Mouse (Mus musculus): ENCODE measurements at regions not wholly inside any gene's neighbourhood (a gene's known extent, or its start where the extent isn't known, plus 50 kb on each side); places are given as distances from the start of the nearest gene placed in this dataset.

DNA sequence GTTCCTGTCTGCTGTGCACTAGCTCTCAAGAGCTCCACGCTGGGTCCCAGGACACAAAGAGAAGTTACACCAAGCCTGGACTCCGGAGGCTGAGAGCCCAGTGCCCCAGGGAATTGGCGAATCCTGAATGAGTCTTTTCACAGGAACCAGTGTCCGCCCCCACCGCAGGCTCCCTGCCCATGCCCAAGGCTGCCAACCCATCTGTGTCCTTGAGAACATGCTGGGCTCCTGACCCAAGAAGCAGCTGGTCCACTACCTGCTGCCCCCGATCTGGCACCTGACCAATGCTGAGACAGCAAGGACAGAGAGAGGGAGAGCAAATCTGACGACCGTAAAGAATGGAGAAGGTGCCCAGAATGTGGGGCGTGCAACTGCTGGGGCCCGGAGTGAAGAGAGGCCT, 85.2 kb upstream of the Cplx2 start:
- no peak for DNase-seq (ENCODE audit: low read depth, low spot score)

DNA sequence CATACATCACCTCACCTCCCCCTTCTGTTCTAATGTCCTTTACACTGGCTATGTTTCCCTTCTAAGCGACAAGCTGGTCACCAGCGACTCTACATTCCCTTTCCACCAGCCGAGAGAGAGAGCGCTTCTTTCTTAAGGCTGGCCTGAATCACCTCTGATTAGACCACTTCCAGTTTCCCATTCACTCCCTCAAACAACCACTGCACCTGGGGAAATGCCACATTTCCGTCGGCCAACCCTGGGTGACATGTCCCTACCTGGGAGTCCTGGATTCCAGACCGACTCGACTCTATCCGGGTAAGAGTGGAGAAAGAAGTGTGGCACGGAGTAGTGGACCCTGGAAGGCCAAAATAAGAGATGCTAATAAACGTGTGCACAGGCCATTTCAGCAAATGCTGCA, 84.5 kb upstream of the Cplx2 start:
- DNase-seq (ENCODE audit: low read depth, low spot score) = no peak

DNA sequence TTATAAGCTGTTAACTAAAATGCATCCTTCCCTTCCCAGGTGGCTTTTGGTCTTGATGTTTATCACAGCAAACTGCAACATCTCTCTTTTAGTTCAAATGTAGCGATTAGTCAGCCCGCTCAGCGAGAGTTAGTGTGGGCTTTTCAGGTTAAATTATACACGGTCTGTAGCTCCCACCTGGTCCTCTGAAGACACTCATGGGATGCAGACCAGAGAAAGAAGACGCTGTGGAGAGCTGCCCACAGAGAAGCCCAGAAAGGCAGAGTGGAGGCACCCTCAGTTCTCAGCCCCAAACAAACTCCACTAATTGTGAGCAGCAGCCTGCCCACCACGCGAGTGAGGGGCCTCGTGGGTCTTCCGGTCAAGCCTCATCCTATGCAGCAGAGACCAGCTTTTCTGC, 81.1 kb upstream of the Cplx2 start:
- DNase-seq (ENCODE audit: low read depth, low spot score) = no peak

DNA sequence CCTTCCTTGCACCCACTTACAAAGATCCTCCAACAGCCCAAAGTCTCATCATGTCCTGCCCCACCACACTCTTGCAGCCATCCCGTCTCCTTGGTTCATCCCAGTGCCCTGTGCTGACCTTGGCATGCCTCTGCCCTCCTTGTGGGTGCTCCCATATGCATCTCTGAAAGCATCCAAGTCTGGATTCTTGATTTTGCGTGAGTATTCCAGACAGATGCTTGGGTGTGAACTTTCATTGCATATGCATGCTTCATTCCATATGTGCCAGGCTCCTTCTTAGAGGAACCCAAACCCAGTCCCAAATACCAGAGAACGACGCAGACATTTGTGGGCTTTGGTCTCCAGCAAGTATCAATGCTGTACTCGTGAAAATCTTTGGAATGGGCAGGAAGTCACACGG, 78.8 kb upstream of the Cplx2 start:
- DNase-seq (ENCODE audit: low read depth, low spot score) = no peak

DNA sequence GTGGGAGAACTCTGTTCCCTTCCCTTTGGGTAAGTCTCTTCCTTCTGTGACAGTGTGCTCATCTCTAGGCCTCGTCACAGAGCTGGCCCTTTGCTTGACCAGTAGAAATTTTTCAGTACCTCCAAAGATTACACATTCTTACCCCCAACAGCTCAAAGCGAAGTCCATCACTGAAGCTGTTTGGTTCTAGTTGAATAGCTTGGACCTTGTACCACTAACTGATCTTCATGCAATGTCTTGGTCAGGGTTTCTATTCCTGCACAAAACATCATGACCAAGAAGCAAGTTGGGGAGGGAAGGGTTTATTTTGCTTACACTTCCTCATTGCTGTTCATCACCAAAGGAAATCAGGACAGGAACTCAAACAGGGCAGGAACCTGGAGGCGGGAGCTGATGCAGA, 78.1 kb upstream of the Cplx2 start:
- DNase-seq (ENCODE audit: low read depth, low spot score) = no peak

DNA sequence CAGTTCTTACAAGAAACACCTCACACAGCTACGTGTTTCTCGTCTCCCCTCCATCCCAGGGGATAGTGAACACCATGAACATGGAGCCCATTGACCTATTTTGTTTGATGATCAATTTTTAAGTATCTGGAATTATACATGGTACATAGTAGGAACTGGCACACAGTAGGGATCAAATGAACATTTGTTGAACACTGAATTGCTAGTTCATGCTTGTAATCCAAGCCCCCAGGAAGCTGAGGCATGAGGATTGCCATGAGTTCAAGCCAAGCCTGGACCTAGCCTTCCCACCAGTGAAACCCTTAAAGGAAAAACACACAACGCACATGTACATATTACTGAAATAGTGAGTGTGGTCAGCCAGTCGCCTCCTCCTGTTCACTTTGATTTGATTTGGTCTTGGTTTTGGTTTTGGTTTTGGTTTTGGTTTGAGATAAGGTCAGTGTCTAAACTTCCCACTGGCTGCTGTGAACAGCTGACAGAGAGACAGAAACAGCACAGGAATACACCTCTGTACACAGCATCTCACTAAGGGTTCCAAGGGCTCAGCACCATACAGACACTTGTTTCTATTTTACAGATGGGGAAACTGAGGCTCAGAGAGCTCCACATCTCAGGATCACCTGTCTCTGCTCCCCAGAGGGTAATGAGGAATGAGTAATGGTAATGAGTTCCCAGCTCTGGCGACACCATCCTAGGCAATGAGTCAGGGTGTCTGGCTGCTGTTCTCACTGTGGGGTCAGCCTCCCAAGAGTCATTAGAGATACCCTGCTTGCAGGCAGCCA, 75.5 kb upstream of the Cplx2 start:
- no peak for DNase-seq (ENCODE audit: low read depth, low spot score)

DNA sequence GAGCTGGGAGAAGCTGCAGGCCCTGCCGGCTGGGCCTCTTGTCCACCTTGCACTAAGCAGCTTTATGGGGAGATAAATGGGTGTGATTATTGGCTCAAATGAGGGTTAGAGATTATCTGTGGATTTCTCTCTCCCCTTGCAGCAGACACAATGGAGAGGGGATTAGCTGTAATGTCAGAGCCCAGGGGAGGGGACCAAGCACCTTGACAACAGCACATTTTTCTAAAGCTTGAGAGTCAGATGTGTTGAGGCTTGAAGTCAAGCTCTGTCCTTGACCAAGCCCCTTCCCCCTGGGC, 74.9 kb upstream of the Cplx2 start:
- no peak for DNase-seq (ENCODE audit: low read depth, low spot score)

DNA sequence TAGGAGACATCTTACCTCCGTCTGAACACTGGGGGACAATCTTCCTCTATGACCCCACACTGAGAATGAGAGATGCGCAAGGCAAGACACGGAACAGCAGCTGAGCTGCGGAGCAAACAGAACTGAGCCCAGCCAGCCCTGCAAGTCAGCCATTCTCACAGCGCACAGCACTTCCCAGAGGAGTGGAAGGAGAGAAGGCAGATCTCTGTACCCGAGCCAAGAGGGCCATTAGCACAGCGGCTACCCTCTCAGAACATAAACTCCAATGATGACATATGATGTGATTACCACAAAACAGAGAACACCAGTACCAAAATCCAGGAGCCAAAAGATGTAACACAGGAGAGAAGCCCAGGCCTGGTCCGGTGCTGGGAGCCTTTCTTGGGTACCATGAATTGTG, 72.3 kb upstream of the Cplx2 start:
- DNase-seq (ENCODE audit: low read depth, low spot score) = no peak

DNA sequence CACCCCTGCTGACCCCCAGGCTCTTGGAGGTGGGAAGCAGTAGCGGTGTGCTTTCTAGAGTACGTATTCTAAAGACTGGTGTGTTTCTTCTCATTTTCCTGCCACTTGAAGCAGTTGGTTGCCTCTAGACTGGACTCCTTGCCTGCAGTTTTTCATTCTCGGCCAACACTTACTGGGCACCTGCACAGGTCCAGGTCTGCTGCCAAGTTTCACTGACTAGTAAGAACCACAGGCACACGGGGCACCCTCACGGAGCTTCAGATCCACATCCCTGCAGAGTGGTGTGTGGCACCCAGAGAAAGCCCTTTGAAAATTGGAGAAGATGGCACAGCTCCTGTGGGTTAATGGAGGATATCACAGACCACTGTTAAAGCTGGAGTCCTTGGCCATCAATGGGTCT, 71.9 kb upstream of the Cplx2 start:
- no peak for DNase-seq (ENCODE audit: low read depth, low spot score)

DNA sequence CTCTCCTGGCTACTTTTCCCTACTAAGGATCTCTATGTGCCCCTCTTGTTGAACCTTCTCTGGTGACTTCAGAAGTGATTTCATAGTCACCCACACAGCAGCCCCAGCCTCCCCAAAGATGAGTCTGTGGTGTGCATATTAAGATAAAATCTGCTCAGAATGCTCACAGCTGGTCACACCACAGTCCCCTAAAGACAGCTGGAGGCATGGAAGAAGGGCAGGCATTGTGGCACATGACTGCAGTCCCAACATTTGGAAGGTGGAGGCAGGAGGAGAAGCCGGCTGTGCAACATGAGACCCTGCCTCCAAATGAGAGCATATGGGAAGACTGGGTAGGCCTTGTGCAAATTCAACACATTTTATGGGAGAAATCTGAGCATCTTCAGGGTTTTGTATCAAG, 70.0 kb upstream of the Cplx2 start:
- no peak for DNase-seq (ENCODE audit: low read depth, low spot score)

DNA sequence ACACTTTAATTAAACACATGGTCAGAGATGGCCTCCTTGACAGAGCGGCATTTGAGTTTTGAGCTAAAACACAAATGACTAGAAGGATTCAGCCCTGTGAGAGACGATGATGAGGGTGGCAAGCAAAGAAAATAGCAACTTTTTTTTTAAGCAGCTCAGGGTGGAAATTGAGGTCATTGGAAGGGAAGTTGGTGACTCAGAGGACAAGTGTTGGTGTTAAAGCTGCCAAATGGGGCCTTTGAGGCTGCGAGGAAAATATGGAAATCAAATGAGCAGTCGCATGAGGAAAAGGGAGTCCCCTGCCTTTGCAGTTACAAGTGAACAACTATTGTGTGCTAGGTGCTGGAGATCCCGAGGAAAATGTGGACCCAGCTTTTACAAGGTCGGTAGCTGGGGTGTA, 69.5 kb upstream of the Cplx2 start:
- no peak for DNase-seq (ENCODE audit: low read depth, low spot score)

DNA sequence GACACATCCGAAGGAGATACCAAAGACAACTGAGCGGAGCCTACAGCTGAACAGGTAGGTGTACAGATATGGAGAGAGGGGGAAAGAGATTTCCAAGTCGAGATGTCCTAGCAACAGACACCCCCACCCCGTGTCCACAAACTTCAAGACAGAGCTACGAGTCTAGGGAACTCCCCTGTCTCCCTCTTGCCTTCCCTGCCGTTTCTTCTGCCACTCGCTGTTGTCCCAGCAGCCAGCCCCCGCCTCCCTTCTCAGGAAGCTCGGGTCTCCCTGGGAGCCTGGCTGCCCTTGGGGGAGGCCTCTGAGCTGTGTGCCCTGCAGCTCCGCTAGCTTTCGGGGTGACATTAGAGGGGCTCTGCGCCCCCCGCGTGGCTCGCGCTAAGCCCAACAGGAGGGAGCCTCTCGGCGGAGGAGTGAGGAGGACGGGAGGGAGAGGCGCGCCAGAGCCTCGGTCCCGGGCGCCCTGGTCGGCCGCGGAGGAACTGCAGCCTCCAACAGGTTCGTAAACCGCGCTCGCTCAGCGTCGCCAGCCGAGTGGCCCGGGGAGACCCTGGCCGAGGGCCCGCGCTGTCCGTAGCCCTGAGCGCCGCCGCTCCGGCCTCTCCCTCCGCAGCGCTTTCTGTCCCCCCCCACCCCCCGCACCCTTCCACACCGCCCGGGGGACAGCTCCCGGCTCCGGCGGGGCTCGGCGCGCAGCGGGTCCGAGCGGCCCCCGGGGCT, 68.6 kb upstream of the Cplx2 start:
- DNase-seq (ENCODE audit: low read depth, low spot score) = peak; percentile 29

DNA sequence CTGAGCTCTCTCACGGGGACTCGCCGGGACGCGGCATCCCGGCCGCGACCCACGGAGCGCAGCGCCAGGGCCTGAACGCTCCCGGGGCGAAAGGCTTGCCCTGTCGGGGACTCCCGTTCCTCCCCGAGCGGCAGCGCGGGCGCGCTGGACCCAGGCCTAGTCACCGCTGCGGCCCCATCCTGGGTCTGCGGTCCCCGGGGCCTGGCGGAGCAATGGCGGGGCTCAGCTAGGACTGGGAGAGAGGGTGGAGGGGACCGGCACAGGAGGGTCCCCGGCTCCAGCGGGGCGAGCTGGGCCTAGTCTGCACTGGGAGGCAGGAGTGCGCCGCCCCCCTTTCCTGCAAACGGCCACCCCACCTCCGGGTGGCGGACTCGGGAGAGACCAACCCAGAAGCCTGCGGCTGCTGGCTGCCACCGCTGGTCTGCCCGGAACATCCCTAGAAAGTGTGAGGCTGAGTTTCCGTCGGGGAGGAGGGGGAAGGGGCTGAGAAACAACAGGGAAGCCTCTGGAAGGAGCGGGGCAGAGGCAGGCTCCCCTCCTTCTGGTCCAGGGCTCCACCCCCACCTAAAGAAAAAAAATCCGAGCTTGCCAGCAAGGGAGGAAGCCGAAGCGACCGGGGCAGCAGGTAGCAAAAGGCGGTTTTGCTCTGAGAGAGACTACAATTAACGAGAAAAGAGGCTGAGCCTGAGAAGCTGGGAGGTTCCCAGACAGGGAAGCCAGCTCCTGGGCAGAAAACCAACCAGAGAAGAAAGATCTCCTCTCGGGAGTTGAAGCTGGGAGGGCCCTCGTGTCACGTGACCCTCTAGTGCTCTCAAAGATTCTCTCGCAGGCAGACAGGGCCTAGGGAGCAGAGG, 67.9 kb upstream of the Cplx2 start:
- DNase-seq (ENCODE audit: low read depth, low spot score) = peak; percentile 84

DNA sequence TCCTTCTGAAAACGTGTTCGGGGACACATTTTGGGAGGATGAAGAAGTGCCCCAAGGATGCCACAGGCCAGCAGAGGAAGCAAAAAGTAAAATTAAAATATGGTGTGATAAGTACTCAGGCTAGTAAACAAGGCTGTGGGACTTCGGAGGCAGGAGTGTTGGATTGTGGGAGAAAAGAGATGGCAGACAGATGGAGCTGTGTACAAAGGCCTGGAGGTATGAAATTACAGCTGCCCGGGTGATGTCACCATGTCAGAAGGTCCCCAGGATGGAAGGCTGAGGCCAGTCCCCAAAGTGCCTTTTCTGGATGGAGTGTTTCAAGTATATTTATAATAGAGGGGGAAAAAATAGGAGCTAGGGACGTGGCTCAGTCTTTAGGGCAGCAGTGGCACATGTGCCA, 66.9 kb upstream of the Cplx2 start:
- DNase-seq (ENCODE audit: low read depth, low spot score) = no peak

DNA sequence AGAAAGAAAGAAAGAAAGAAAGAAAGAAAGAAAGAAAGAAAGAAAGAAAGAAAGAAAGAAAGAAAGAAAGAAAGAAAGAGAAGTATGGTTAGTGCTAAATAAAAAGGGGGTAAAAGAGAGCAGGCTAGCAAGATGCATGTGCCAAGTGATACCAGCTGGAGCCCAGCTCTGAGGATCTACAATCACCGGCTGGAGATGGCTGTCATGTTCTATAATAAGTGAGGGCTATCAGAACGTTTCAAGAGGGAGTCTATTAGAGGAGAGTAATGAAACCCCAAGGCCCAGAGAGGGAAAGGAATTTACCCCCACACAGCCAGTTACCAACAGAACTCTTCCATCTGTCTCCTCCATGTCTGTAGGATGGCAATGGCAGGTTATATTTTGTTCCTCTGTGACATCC, 62.6 kb upstream of the Cplx2 start:
- no peak for DNase-seq (ENCODE audit: low read depth, low spot score)

DNA sequence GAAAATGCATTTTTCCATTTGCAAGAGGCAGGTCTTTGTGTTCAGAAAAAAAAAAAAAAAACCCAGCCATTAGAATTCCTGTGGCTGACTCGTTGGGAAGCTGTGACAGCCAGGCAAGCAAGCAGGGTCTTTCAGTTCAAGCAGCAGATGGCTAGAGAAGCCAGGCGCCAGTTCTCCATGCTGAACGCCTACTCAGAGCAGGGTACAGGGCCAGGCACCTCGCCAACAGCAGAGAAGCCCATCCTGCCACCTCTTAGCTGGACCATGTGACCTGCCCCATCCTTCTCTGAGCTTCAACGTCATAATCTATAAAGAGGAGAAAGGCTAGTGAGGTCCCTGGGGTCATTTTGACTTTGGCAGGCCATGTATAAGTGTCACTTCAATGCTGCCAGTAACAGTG, 61.8 kb upstream of the Cplx2 start:
- DNase-seq (ENCODE audit: low read depth, low spot score) = no peak

DNA sequence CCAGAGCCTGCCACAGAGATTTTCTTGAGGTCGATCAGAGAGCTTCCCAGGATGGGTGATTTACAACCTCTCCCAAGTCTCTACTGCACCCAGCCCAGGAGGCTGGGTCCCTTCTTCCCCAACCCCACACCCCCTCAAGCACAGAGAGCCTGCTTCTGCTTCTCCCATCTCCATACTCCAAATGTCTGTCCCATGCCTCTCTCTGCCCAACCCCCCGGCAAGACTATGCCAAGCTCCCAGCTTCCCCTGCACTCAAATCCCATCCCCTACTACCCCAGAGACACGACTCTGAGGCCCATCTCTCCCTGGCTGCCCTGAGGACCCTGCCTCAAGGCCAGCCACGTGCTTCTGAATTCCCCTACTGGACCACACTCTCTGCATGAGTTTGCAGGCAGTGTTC, 61.0 kb upstream of the Cplx2 start:
- no peak for DNase-seq (ENCODE audit: low read depth, low spot score)

DNA sequence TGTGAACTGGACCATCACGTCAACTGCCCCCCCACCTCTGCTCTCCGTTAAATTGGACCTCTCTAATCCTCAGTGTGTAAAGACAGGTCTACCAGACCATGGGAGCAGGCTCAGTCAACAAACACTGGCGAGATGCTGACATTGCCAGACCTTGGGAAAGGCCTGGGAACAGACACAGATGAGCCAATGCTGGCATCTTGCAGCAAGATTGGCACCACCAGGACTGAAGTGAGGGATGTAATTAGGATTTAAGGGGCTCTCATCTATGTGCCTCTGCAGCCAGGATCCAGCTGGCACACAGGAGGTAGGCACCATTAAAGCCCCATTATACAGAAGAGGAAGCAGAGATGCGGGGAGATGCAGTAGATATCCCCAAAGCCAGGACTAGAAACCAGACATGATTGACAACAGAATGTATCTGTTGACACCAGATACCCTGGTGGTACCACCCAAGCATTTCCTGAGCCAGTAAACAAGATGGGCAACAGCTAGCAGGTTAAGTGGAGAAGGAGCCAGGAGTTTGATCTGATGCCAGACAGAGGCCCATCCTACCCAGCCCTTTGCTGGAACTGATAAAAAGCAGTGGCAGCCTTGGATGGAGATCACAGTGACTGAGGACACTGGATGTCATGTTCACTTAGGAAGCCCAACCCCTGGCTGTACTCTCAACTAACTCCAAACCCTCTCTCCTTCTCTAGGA, 59.7 kb upstream of the Cplx2 start:
- no peak for DNase-seq (ENCODE audit: low read depth, low spot score)

DNA sequence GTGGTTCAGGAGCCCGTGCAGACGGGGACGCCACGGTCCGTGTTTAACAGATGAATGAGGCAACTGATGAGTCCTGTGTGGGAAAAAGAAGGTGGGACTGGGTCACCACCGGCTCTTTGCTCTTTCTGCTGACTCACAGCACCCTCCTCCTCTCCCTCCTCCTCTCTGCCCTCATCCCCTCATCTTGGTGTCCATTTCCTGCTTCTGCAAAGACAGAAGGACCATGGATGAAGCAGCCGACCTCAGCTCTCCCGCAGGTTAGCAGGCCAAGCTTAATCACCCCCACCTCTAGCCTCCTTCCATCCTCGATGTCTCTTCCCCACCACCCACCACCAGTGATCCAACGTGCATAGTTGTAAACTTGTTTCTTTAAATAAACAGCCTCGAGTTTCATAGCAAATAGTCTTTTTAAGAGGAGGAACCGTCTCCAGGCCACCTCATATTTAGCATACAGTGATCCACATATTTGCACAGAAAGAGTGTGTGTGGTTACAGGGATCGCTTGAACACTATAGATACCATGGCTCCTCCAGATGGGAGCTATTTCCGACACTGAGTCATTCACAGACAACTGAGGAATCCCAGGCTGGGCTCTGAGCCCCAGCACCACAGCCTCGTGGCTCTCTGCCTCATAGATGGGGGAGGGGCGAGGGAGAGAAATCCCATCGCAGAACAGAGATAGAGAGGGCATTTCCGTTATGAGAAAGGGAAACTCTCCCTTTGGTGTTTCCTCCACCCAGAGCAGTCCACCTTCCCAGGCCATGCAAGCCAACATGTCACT, 58.6 kb upstream of the Cplx2 start:
- no peak for DNase-seq (ENCODE audit: low read depth, low spot score)

DNA sequence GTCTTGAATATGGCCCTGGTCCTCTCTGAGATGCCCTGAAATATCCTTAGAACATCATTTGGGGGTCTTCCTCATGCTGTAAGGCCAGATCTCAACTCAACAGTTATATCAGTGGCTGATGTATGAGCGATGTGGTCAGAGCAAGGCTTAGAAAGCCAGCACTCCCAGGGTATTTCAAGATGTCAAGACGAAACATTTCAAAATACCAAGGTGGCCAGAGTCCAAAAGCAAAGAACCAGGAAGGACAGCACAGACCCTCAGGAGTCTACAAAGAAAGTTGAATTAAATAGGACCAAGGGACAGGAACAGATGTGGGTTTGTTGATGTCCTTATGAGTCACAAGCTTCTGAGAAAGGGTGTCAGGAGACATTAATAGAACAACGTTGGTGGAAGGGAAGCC, 55.8 kb upstream of the Cplx2 start:
- DNase-seq (ENCODE audit: low read depth, low spot score) = no peak

DNA sequence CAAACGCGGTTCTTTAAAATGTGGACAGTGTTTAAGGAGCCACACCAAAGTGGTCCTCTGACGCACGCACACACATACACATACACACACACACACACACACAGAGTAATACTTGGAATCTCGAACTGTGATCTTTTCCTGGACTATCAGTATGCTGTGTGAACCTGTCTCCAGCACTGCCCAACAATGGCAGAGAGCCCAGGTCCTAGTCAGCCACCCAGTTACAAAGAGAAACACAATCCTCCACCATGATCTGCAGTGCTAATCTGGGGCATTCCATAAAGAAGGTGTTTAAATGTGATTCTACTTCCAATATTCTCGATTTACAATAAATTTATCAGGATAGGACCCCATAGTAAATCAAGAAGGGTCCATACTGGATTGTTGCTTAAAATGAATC, 54.2 kb upstream of the Cplx2 start:
- no peak for DNase-seq (ENCODE audit: low read depth, low spot score)

Measured in ES-CJ7 (cell line).